Mouse (Mus musculus): Measurements from ENCODE around the gene Thpo.

The Thpo gene

DNA sequence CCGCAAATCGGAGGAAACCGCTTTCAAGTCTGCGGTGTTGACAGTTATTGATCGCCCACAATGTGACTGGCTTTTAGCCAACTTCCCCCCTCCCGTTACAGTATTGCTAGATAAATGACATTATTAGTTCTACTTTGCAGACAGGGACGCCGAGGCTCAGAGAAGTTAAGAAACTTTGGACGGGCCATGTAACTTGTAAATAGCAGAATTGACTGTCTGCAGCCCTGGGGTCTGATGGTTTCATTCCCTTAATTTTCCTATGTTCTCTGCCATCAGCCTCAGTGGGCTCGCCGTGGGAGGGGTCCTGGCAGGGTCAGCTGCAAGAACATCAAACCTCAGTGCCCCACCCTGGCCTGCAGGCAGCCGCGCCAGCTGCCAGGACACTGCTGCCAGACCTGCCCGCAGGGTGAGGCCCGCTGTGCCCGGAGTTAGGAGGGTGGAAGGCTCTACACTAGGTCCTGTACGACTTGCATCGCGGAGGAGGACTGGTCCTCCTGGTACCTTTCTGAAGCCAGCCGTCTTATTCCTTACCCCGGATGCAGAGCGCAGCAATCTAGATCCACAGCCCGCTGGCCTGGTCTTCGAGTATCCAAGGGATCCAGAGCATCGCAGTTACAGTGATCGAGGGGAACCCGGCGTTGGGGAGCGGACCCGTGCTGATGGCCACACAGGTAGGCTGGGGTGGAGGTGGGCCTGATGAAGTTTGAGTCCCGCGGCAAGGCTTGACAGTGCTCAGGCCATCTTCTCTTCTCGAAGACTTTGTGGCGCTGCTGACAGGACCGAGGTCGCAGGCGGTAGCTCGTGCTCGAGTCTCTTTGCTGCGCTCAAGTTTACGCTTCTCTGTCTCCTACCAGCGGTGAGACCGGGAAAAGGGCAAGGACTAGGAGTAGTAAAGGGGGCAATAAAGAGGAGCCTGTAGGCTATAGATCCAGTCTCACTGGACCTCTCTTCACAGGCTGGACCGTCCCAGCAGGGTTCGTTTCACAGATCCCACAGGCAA is at the start of gene Thpo:
Thpo (minus strand) TSS at position 781 of the 1,000 bp plus-strand sequence.
- no peak for DNase-seq (ENCODE audit: low spot score)

DNA sequence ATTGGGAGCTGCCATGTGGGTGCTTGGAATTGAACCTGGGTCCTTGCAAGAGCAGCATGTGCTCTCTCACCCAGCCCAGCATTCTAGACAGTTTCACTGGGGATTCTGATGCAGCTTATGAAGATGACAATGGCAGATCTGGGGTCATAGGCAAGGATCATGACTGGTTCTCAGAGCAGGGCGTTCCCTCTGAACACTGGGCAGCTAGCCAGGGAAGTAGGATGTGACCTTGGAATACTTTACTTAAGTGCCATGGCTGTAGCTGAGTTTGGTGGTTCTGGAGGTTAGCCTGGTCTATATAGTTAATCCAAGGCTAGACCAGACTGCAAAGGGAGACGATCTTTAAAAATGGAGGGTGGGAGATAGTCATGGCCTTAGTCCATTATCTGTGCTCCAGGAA is 49.6 kb upstream of the Thpo start:
- no peak for DNase-seq (ENCODE audit: low spot score)

DNA sequence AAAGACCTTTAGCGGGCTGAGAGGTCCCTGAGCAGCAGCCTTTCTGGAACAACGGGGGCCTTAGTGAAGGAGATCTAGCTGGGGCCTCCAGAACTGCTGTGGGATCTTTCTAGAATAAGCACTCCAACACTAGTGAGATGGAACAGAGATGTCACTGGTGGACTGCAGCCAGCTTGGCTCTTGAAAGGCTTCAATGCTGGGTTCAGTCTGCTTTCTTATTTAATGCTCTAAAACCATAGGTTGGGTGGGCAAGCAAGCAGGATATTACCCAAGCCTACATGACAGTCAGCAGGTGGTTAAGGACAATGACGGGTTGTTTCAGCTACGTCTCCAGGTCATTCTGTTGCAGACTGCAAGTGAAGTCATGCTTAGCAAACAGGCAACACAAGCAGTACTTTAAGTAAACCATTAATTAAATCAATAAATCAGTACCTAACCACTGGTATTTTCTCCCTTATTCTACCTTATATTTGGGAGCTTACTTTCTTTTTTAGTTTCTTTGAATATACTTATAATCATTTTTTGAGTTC is 46.9 kb upstream of the Thpo start:
- DNase-seq (ENCODE audit: low spot score) = no peak

DNA sequence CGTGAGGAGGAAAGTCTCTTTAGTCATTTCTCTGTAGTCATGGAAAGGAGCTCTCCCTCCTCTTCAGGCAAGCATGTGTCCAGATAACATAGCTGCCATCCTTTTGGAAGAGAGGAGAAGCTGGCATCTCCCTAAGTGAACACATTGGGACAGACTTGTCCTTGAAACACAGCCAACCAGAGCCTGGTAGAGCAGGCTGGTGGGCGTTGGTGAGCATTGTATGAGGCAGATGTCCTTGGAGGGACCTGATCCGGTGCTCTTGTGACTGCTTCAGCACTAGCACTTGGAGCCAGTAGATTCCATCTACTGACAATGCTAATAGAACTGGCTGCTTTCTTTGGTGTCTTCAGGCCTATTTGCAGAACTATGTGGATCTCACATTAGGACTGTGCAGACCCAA is 45.5 kb upstream of the Thpo start:
- no peak for DNase-seq (ENCODE audit: low spot score)

DNA sequence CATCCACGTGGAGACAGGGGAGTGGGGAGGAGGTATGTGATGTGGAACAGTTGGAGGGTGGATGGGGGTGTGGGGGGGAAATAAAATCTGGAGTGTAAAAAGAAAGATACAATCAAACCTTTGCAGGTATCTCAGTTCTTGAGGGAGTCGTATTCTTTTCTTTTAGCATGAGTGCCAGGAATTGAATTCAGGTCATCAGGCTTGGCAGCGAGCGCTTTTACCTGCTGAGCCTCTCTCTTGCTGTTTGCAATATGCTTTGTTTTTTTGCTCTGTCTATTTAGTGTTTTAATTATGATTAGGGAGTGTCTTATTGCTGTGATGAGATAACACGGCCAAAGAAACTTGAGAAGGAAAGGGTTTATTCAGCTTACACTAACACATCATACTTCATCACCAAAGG is 40.7 kb upstream of the Thpo start:
- no peak for DNase-seq (ENCODE audit: low spot score)

DNA sequence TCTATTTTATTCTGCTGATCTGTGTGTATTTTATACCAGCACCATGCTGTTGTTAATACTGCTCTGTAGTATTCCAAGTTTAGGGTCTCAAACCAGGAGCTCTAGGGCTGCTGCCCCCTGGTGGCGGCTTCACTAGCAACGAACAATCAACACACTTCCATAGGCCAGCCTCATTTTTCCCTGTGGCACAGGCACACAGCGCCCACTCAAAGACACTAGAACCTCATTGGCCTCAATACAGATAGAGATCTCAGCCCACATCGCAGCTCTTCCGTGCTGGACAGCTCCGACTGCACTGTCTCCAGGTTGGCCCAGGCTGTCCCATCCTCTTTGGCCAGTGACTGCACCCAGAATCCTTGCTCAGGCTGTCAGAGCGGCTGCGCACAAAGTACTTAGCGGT is 30.9 kb upstream of the Thpo start:
- DNase-seq (ENCODE audit: low spot score) = no peak

DNA sequence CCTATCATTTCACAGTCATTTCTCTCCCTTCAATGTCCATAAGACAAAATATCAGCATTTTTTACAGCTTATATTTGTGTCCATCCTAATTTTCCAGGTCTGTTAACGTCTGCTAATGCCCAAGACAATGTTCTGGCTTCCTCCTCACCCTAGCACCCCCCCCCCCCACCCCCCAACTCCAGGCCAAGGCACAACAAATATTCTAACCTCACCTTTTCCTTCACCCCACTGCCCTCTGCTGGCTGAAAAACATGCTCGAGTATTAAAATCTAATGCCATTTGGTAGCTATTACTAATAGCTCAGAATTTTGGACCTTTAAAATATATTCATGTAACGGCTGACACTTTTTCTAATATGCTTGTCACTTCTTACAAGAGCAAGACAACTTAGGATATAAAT is 27.4 kb upstream of the Thpo start:
- DNase-seq (ENCODE audit: low spot score) = no peak

DNA sequence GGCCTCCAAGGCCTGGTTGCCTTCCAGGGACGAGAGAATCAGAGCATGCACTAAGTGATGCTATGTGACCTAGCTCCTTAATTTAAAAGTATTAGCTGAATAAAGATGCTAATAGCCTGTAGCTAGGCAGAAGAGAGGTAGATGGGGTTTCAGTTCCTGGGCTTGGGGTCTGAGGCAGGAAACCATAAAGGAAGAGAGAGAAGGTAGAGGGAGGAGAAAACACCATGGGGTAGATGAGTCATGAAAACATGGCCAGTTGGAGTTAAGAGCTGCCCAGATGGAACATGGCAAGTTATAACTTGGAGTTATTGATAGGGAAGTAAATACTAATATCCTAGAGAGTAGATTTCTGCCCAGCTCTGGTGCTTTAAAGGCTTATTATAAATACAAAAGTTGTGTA is 23.1 kb upstream of the Thpo start:
- no peak for DNase-seq (ENCODE audit: low spot score)

DNA sequence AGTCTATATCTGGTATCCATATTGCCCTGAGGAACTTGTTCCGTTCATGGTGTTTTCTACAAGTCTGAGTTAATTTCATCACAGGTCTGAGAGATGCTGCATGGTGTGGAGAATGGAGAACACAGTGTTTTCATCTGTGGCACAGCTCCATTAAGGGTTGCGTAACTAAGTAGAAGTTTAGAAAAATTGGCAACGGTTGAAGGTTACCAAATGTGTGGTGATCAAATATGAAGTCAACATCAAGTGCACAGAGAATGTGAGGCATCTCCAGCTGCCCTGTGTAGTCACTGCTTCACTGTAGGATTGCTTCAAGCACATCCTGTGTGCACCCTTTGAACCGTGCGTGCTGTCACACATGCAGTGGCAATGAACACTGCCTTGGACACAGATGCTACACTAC is 21.7 kb upstream of the Thpo start:
- DNase-seq (ENCODE audit: low spot score) = no peak

DNA sequence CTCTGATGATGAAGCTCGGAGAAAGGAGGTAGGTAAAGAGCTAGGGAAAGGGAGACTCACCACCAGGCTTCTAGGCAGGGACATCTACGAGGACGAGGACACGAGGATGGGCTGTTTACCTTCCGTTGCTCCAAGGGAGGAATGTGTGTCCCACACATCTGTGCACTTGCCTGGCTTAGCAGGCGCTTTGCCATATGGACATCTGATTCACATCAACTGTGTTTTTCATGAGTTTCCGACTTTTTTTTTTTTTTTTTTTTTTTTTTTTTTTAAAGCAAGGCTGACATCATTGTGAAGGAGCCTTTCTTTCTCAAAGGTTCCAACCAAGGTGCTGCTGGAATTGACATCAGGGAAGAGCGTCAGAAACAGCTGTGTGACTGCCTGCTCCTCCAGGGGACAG is 16.2 kb upstream of the Thpo start:
- DNase-seq (ENCODE audit: low spot score) = no peak

DNA sequence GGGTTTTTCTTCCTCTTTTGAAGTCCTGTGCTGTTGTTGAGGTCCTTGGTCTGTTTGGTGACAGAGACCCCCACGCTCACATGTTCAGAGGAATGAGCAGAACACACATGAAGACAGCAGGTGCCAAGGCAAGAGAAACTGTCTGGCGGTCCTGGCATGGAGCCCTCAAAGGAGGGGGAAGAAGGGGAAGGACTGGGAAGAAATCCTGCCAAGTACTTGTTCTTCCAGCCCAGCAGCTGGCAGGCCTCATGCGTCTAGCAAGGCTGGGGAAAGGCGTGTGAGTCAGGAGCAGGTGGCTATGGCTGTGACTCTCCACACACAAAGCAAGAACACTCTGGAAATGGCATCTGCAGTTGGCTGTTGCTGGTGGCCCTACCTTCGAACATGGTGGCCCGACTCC is 12.3 kb upstream of the Thpo start:
- DNase-seq (ENCODE audit: low spot score) = peak; percentile 64

DNA sequence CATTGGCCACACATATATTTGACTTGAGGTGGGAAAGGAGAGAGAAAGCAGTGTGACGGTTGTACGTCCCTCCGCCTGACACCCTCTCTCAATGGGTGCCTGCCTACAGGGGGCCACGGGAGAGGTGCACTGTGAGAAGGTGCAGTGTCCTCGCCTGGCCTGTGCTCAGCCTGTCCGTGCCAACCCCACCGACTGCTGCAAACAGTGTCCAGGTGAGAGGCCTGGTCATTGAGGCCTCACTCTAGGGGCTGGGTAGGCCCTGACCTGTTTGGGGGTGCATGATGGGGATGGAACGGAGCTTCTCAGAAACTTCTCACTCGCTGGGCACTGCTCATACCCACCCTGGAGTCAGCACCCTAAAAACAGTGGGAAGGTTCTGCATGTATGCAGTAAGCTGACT is 5.5 kb upstream of the Thpo start:
- DNase-seq (ENCODE audit: low spot score) = no peak

DNA sequence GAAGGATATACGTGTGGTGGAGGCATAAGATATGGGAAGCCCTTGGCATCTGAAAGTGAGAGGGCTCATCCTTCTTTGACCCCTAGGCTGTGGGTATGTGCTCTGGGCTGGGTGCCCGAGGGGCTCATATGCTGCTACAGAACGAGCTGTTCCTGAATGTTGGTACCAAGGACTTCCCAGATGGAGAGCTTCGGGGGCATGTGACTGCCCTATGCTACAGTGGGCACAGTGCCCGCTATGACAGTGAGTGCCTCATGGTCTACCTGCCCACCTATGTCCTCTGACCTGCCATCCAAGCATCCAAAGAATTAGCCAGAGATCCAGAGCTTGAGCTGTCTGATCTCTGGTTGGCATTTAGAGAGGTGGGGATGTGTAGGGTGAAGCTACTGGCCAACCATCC is 2.5 kb upstream of the Thpo start:
- DNase-seq (ENCODE audit: low spot score) = no peak

DNA sequence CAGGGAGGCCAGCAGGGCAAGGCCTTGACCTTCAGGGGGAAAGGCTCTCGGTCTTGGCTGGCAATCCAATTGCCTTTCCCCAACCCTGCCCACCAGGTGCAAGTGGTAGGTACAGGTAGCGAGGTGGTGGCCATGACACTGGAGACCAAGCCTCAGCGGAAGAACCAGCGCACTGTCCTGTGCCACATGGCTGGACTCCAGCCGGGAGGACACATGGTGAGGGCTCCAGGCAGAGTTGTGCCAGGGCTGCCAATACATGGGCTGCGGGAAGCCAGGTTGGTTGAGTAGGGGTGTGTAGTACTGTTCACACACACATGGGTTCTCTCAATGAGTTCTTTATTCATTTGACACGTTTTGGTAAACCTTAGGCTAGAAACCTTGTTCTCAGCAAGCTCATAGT is 1.9 kb upstream of the Thpo start:
- no peak for DNase-seq (ENCODE audit: low spot score)

DNA sequence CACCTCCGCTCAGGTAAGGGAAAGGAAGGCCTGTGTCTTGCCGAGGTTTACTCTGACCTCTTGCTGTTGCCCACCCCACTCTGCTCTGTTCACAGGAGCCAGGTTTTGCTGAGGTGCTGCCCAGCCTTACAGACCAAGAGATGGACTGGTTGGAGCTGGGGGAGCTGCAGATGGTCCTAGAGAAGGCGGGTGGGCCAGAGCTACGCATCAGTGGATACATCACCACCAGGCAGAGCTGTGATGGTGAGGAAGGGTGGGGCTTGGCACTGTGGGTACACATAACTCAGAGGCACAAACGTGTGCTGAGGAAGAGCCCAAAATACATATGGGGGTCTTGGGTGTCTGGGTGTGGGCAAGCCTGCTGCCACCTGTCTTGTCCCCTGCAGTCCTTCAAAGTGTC is 1.3 kb upstream of the Thpo start:
- no peak for DNase-seq (ENCODE audit: low spot score)

DNA sequence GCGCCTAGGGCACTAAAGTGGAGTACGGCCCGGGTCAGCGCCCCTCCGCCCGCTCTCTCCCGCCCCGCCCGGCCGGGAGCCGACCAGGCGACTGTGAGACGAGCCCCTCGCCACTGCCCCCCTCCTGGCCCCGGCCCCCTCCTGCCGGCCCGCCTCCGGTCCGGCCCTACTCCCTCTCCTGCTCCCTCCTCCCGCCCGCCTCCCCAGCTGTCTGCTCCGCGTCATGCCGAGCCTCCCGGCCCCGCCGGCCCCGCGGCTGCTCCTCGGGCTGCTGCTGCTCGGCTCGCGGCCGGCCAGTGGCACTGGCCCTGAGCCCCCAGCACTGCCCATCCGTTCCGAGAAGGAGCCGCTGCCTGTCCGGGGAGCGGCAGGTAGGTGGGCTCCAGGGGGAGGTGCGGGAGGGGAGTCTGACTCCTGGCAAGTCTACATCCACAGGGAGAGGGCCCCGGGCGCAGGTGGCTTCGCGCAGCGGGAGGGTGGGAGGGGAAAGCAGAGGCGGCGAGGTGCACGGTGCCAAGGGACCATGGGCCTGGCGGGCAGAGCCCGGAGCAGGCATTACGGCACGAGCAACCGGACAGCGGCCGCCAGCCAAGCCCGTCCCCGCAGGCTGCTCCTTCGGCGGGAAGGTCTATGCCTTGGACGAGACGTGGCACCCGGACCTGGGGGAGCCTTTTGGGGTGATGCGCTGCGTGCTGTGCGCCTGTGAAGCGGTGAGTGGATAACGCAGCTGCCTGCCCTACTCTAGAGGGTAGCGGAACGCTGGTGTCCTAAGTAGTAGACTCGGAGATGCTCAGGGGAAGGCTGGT is 1.2 kb downstream of the Thpo start, which contains the start of gene Chrd:
Chrd (plus strand) TSS at position 203 of the 806 bp plus-strand sequence.
- peak; percentile 65 for DNase-seq (ENCODE audit: low spot score)

DNA sequence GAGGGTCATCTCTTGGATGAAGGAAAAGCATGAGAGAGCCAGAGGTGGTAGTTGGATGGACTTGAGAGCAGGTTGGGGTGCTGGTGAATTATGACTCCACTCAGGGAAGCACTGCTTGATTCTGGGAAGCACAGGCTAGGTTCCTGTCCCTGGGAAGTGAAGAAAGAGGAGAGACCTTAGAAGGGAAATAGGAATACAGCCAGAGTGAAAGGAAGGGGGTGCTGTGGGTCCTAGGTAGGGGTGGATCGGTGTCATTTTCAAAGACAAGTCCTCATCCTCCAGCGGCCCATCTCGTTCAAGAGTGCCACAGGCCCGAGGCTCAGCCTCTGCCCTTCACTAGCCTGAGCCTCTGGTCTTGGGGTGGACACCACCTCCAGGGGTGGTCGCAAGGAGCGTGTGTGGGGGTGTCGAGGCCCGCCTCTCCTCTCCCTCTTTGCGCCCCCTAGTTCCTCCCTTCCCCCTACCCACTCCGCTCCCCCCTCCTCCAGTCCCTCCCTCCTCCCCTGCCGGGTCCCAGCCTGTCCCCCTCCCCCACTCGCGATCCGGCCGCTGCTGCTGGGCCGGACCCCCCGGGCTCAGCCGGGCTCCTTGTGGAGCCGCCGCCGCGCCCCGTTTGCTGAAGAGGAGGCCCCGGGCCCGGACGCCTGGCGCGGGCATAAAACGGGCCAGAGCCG is 1.9 kb downstream of the Thpo start:
- DNase-seq (ENCODE audit: low spot score) = no peak

DNA sequence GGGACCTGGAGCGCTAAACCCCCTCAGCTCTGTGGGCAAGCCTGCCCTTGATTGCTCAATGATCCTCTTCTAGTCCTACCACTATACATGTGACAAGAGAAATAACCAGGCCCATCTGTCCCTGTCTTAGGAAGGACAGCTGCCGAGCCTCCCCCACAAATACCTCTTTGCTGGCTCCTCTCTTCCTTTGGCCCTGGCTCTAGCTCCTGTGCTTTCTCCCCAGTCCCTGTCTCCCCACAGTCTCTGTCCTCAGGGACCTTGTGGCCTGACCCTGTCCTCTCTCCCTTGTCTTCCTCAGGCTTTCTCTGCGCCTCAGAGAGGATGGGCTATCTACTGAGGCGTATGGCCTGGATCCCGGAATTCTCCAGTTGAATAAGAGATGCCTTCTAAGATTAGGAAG is 2.6 kb downstream of the Thpo start:
- DNase-seq (ENCODE audit: low spot score) = no peak

DNA sequence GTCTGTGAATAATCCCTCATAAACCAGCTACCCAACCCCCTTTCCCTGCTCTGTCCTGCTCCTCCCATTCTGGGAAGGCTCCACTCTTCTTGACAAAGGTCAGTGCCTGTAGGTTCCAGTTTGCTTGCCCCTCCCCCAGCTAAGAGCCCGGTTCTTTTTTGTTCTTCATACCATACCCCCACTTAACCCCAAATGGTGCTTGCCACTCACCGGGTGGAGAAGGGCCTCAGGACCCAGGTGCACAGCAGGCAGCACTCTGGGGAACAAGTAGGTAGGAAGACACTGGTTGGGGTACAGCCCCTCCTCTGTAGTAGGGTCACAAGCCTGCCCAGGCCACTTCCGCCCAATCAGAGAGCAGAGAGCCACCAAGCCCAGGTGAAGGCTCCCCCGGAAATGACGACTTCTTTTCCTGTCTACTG is 4.0 kb downstream of the Thpo start:
- DNase-seq (ENCODE audit: low spot score) = no peak

DNA sequence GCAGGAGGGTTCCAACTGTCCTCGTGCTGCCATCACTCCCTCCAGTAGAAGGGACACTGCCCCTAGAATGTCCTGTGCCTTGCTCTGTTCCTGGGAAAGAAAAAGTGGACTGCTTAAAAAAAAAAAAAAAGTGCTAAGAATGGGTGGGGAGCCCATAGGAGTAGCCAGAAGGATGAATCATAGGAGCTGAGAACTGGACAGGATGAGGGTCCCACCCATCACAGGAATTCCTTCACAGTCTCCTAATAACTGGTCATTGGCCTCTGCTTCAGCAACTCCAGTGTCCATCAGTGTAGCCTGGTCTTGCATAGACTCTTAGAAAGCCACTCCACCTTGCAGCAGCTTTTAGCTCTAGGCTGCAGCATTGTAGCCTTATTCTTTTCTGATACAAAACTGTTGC is 7.9 kb downstream of the Thpo start:
- no peak for DNase-seq (ENCODE audit: low spot score)

DNA sequence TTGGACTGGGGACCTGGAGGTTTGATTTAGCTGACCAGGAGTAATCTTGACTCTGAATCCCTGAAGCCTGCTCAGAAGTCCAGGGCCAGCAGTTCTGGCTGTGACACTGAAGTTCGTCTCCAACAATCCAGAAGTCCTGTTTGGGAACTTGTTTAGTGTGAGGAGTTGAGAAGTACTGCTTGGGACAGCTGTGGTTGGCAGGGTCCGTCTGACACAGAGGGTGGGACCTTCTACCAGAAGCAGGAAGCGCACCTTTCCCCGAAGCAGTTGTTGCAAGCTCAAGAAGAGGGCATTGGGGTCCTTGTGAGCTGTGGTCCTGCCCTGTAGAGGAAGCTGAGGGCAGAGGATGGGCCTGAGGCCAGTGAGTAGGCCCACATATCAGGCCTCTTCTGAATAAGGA is 8.6 kb downstream of the Thpo start:
- DNase-seq (ENCODE audit: low spot score) = no peak

DNA sequence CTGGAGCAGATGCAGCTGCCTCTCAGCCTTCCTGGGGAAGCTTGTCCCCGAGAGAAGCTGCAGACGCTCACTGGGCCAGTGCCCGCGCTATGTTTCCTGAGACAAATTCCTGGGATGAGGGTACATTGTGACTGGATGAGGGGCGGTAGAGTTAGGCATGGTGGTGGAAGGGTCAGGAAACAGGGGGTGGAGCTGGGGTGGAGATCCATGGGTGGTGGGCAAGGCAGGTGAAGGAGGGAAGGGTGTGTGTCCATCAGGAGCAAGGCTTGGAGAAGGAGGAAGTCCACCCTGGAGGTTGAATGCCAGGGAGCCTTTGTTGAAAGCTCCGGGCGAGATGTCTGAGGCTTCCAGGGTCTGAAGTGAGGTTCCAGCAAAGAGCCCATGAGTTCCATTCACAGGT is 9.0 kb downstream of the Thpo start:
- no peak for DNase-seq (ENCODE audit: low spot score)
